Mouse (Mus musculus) C2C12 (cell line): Measurements from ENCODE around the gene Epha4. TPM values are rescaled to one million over a fixed set of nuclear protein-coding genes. Genes with fewer than 3 reads are reported as not detected.
A peak's percentile ranks its signal among the peaks of the same experiment; 100 is the strongest.

Experiments
- H3K27me3 ChIP-seq: one replicate; pipeline ENCODE4 v1.6.1; 2011; ENCODE audit not compliant: control insufficient read depth, insufficient read depth, insufficient read length
- H3K36me3 ChIP-seq: one replicate; pipeline ENCODE4 v1.6.1; 2011; ENCODE audit not compliant: control insufficient read depth, insufficient read depth
- H3K4me3 ChIP-seq: one replicate; pipeline ENCODE4 v1.5.1; 2011; ENCODE audit warnings: mild to moderate bottlenecking, control low read depth; ENCODE audit not compliant: poor library complexity, insufficient read depth, severe bottlenecking
- H3K79me2 ChIP-seq: one replicate; pipeline ENCODE4 v1.6.1; 2011; ENCODE audit not compliant: control insufficient read depth, insufficient read depth
- H3K79me3 ChIP-seq: one replicate; pipeline ENCODE4 v1.6.1; 2011; ENCODE audit warnings: low read depth, control low read depth
- H3ac ChIP-seq: one replicate; pipeline ENCODE3; 2011; ENCODE audit warnings: low read depth; ENCODE audit not compliant: control insufficient read depth, insufficient read length
- CEBPB ChIP-seq: IDR thresholded peaks from one replicate; pipeline ENCODE4 v1.6.1; 2011; ENCODE audit warnings: low read depth, mild to moderate bottlenecking, control low read depth, moderate library complexity
- CTCF ChIP-seq: IDR thresholded peaks from one replicate; pipeline ENCODE4 v1.5.1; 2011; ENCODE audit not compliant: control insufficient read depth, insufficient read depth, insufficient read length
- FOSL1 ChIP-seq: IDR thresholded peaks from one replicate; pipeline ENCODE4 v1.8.0; 2011; ENCODE audit warnings: mild to moderate bottlenecking, low read length; ENCODE audit not compliant: poor library complexity, insufficient read depth, severe bottlenecking
- MAX ChIP-seq: IDR thresholded peaks from one replicate; pipeline ENCODE4 v1.6.1; 2011; ENCODE audit warnings: mild to moderate bottlenecking, control low read depth
- MYOD1 ChIP-seq: IDR thresholded peaks from one replicate; pipeline ENCODE4 v1.6.1; 2011; ENCODE audit warnings: low read depth; ENCODE audit not compliant: control insufficient read depth, insufficient read length
- MYOG ChIP-seq: IDR thresholded peaks from one replicate; pipeline ENCODE4 v1.6.1; 2011; ENCODE audit not compliant: control insufficient read depth, insufficient read length; ENCODE audit errors: extremely low read depth
- USF1 ChIP-seq: IDR thresholded peaks from one replicate; pipeline ENCODE4 v1.6.1; 2011; ENCODE audit warnings: low read depth, mild to moderate bottlenecking, control low read depth, moderate library complexity
- polyA plus RNA-seq: library from polyadenylated mRNA; unstranded; fragments of >200 nt; fragmentation: generic; extraction: Trizol; gene quantifications from one replicate; pipeline ENCODE4 v1.2.1, GENCODE M21; 2012; ENCODE audit warnings: missing spikeins

The Epha4 gene
- polyA plus RNA-seq, 1 experiment: 1.9 TPM

GRCm38 (mm10) chr1:77487856-77488462, 26.9 kb downstream of the Epha4 start:
- Histone ChIP-seq H3K79me2 (peaks cover 13% of the 10 kb centered on the region), H3K36me3 (no peaks in the 10 kb centered on the region), H3ac (no peak overlapping the region), H3K79me3 (peaks cover 3% of the 10 kb centered on the region), H3K4me3 (no peak overlapping the region), H3K27me3 (no peaks in the 10 kb centered on the region)
- TF ChIP-seq CEBPB: peak; percentile 79
- TF ChIP-seq MYOG: no peak

DNA sequence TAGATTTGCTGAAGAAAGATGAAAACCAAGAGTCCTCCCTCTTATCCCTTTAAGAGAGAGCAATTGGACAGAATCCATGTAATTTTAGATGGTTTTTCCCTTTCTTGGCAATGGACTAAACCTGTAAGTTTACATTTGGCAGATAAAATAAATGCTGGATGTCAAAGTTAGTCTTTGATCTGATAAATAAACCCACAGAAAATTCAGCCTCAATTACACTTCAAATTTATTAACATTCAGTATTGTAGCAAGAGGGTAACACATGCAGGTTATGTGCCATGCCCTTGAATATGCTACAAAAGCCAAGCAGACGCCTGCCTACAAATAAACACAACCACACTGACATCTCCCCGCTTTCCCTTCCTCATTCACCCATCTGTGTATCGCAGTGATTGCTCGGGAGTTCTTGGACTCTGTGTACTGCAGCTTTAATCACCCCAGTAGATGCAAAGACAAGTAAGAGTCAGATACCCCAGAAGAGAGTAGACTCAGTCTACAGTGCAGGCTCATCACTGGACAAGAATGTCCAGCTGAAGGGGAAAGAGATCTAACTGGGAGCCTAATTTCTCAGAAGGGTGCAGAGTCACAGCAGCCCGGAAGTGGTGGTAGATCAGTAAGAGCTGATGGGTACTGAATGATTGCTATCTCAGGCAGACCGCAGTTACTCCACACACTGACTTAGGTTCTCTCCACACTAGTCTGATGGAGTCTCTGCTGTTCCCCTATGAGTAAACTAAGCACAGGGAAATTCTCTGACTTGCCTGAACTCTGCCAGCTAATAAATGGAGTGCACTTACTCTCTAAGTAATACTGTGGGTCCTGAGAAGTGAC, 29.9 kb downstream of the Epha4 start:
- H3K27me3 ChIP-seq: no peaks in the 10 kb centered on the region
- H3ac ChIP-seq: no peak overlapping the region
- no peak overlapping the region for H3K4me3 ChIP-seq
- H3K36me3 ChIP-seq: no peaks in the 10 kb centered on the region
- H3K79me3 ChIP-seq: no peaks in the 10 kb centered on the region
- peaks cover under 1% of the 10 kb centered on the region for H3K79me2 ChIP-seq
- TF ChIP-seq FOSL1 (no peak), USF1 (no peak), MYOG (no peak), MAX (no peak), CTCF (no peak), MYOD1 (no peak), CEBPB (no peak)

- no peaks in the 10 kb centered on the region for H3K79me3 ChIP-seq
- H3K36me3 ChIP-seq: no peaks in the 10 kb centered on the region
- TF ChIP-seq USF1 (no peak), CTCF (no peak), MYOD1 (no peak), MAX (no peak), CEBPB (no peak), FOSL1 (no peak), MYOG (no peak)
- H3K79me2 ChIP-seq: peaks cover 11% of the 10 kb centered on the region
- no peak overlapping the region for H3K4me3 ChIP-seq
- H3ac ChIP-seq: no peak overlapping the region
- no peaks in the 10 kb centered on the region for H3K27me3 ChIP-seq
Measured at GRCm38 (mm10) chr1:77475808-77476413, 39.0 kb downstream of the Epha4 start.

DNA sequence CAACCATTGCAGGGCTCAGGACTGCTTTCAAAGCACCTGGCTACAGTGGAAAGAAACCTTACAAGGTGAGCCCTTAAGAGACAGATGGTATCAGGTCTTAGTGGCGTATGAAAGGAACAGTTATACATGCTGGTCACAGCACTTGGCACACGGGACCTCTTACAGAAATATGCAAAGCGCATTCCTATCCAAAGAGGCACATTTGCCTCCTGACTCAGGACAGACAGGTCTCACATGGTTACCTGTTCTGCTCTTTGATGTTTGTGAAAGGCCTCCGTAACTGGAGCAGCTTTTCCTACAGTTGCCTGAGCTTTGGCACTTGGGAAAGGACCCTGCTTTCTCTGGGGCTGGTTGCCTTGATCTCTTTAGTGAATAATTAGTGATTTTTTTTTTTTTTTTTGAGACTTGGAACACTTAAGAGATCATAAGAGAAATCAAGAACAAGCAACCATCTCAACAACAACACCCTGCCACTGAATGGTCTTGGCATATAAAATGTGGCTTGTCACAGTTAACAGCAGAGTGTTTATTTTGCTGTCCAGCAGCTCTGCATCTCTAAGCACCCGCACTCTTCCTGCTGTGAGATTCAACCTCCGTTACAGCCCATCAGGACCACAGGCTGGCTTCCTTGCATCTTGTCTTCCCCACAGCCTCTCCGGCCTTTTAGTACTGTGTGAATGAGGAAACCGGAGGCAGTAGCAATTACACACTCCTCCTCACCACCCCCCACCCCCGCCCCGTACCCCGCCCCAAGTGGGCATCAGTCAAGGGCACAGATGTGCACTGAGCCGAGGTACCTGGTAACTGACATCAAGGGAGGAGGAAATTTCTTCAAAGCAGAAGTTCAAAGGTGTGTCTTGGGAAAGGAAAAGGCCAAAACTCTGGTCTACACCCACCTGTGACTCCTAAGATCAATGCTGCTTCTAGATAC, 41.2 kb downstream of the Epha4 start:
- peaks cover 31% of the 10 kb centered on the region for H3K79me2 ChIP-seq
- H3K4me3 ChIP-seq: no peak overlapping the region
- H3K27me3 ChIP-seq: no peaks in the 10 kb centered on the region
- no peaks in the 10 kb centered on the region for H3K79me3 ChIP-seq
- no peak for TF ChIP-seq MYOG
- TF ChIP-seq MYOD1: no peak
- TF ChIP-seq MAX: no peak
- no peak for TF ChIP-seq USF1
- TF ChIP-seq CEBPB: no peak
- TF ChIP-seq FOSL1: no peak
- TF ChIP-seq CTCF: no peak
- H3K36me3 ChIP-seq: no peaks in the 10 kb centered on the region
- H3ac ChIP-seq: no peak overlapping the region

DNA sequence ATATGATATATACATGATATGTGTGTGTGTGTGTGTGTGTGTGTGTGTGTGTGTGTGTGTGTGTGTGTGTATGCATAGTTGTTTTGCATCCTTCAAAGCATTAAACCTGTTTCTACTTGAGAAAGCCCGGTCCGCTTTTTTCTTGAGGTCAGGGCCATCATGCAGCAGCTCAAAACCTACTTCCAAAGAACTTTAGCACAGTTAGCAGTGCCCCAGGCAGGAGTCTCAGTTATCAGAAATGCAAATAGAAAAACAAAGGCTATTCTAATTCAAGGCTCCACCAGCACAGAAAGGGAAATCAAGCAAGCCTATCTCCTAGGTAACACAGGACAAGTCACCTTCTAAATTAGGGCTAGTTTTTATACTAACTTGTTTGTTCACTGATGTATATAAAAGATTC, 42.3 kb downstream of the Epha4 start:
- Histone ChIP-seq H3K4me3 (no peak overlapping the region), H3K36me3 (no peaks in the 10 kb centered on the region), H3ac (no peak overlapping the region), H3K27me3 (no peaks in the 10 kb centered on the region), H3K79me3 (no peaks in the 10 kb centered on the region), H3K79me2 (peaks cover 42% of the 10 kb centered on the region)
- TF ChIP-seq MYOG (no peak), FOSL1 (no peak), CEBPB (no peak), MYOD1 (no peak), CTCF (no peak), USF1 (no peak), MAX (no peak)
